Mouse (Mus musculus) hindbrain, embryonic 10.5 days (tissue): Measurements from ENCODE around the gene Ube3b. TPM values are rescaled to one million over a fixed set of nuclear protein-coding genes. Genes with fewer than 3 reads are reported as not detected.

Source experiments
- DNase-seq: peaks from one replicate; pipeline ENCODE4 v3.0.0-alpha.2; 2017; ENCODE audit warnings: low spot score
- H3K27ac ChIP-seq: fragments of 300-500 bp; sonication (generic); 2 replicates; pipeline ENCODE4 v1.5.1; 2016; ENCODE audit warnings: mild to moderate bottlenecking, moderate library complexity
- H3K27me3 ChIP-seq: fragments of 300-500 bp; sonication (generic); 2 replicates; pipeline ENCODE4 v1.6.1; 2016; ENCODE audit warnings: mild to moderate bottlenecking; ENCODE audit not compliant: poor library complexity, insufficient read depth, severe bottlenecking
- H3K36me3 ChIP-seq: fragments of 300-500 bp; sonication (generic); 2 replicates; pipeline ENCODE4 v1.6.1; 2016; ENCODE audit warnings: mild to moderate bottlenecking, moderate library complexity
- H3K4me1 ChIP-seq: fragments of 300-500 bp; sonication (generic); replicated peaks from 2 replicates; pipeline ENCODE4 v1.6.1; 2016; ENCODE audit warnings: mild to moderate bottlenecking
- H3K4me3 ChIP-seq: fragments of 300-500 bp; sonication (generic); 2 replicates; pipeline ENCODE4 v1.5.1; 2016; ENCODE audit warnings: mild to moderate bottlenecking, moderate library complexity
- H3K9me3 ChIP-seq: fragments of 300-500 bp; sonication (generic); 2 replicates; pipeline ENCODE4 v1.6.1; 2016; ENCODE audit warnings: mild to moderate bottlenecking, moderate library complexity
- WGBS: fragments of 180-500 bp; shearing (Covaris S2); methylation state at CpG from one replicate; pipeline ENCODE4 v1.1.7; 2016; 5-methylcytosine and 5-hydroxymethylcytosine counted together
- polyA plus RNA-seq: library from polyadenylated mRNA; unstranded; fragments of >200 nt; fragmentation: Nextera tagmentation; extraction: Ambion mirVana; gene quantifications from 2 replicates; pipeline ENCODE4 v1.2.1, GENCODE M21; 2016

The Ube3b gene
- polyA plus RNA-seq = 52.5 and 56.2 TPM in 2 replicates

- Histone ChIP-seq H3K4me3 (peak within 1 kb of the TSS; percentile 96), H3K9me3 (peaks cover 3% of the 10 kb centered on the region; the same call in 1 of the 2 replicates), H3K4me1 (peaks cover 52% of the 10 kb centered on the region), H3K27me3 (no peaks in the 10 kb centered on the region), H3K27ac (peak within 1 kb of the TSS; percentile 98), H3K36me3 (peaks cover 38% of the 10 kb centered on the region)
- WGBS = under 1% methylated on average over 74 of the region's 74 CpGs
- peak; percentile 91 for DNase-seq
Measured at GRCm38 (mm10) chr5:114380209-114381012, at the start of gene Ube3b, which contains the start of gene Kctd10. Ube3b (plus strand) TSS chr5:114380607. Kctd10 (minus strand) TSS chr5:114380508.

DNA sequence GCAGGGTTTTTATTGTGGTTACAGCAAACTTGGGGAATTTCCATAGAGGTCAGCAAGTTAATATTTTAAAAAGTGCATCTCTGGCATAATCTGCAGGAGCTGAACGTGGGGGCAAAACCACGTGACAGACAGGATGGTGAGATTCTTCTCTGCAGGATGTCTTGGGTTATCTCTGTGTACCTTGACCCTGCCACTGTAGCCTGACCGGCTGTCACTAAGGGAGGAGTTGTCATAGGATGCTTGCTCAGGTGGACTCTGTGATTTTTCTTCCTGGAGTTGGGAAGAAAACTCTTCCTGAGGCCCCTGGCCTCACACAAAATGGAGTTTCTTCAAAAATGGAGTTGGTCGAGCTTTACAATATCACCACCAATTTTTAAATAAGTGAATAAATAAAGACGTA lies 37.4 kb upstream of the Ube3b start:
- Histone ChIP-seq H3K4me1 (no peaks in the 10 kb centered on the region), H3K27ac (no peak overlapping the region), H3K27me3 (peaks cover 3% of the 10 kb centered on the region; the same call in 1 of the 2 replicates), H3K36me3 (no peaks in the 10 kb centered on the region), H3K4me3 (no peak overlapping the region), H3K9me3 (no peaks in the 10 kb centered on the region)
- no peak for DNase-seq
- 85% methylated on average over 5 of the region's 5 CpGs for WGBS

- no peaks in the 10 kb centered on the region for H3K4me1 ChIP-seq
- DNase-seq = no peak
- H3K27me3 ChIP-seq = peaks cover 3% of the 10 kb centered on the region; the same call in 1 of the 2 replicates
- H3K36me3 ChIP-seq = no peaks in the 10 kb centered on the region
- H3K27ac ChIP-seq = no peak overlapping the region
- H3K4me3 ChIP-seq = no peak overlapping the region
- H3K9me3 ChIP-seq = no peaks in the 10 kb centered on the region
- 92% methylated on average over 7 of the region's 7 CpGs for WGBS
Measured at GRCm38 (mm10) chr5:114343612-114344011, 36.8 kb upstream of the Ube3b start.

DNA sequence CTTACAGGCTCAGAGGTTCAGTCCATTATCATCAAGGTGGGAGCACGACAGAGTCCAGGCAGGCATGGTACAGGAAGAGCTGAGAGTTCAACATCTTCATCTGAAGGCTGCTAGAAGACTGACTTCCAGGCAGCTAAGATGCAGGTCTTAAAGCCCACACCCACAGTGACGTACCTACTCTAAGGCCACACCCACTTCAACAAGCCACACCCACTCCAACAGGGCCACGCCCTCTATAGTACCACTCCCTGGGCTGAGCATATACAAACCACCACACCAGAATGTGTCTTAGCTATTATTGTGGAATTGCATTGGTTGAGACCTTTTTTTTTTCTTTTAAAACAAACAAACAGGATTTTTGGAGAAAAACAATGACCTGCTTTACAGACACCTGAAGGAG lies 34.9 kb upstream of the Ube3b start:
- no peaks in the 10 kb centered on the region for H3K27me3 ChIP-seq
- DNase-seq = no peak
- 68% methylated on average over 3 of the region's 3 CpGs for WGBS

DNA sequence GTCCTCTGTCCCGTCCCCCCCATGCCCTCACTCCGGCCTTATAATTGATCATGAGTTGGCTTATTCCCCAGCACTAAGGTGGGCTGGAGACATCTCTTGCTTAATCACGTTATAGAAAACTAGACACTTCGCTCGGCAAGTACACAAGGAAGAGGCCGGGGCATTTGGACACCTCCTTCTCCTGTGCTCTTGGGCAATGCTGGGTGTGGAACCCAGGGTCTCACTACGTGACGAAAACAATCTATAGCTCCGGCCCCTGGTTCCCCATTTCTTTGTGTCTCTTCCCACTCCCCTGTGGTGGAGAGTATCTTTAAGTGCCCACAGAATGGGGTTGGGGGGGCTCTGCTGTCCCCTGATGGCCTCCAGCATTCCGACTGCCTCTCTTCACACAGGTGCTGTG lies 33.4 kb upstream of the Ube3b start:
- no peak overlapping the region for H3K4me3 ChIP-seq
- H3K36me3 ChIP-seq = no peaks in the 10 kb centered on the region
- H3K27me3 ChIP-seq = no peaks in the 10 kb centered on the region
- no peaks in the 10 kb centered on the region for H3K9me3 ChIP-seq
- no peak for DNase-seq
- WGBS = 85% methylated on average over 10 of the region's 10 CpGs
- H3K27ac ChIP-seq = no peak overlapping the region
- no peaks in the 10 kb centered on the region for H3K4me1 ChIP-seq

More for the DNA sequence above, 34.9 kb upstream of the Ube3b start:
- H3K27ac ChIP-seq = no peak overlapping the region
- no peaks in the 10 kb centered on the region for H3K9me3 ChIP-seq
- H3K4me1 ChIP-seq = no peaks in the 10 kb centered on the region
- H3K36me3 ChIP-seq = no peaks in the 10 kb centered on the region
- H3K4me3 ChIP-seq = no peak overlapping the region

DNA sequence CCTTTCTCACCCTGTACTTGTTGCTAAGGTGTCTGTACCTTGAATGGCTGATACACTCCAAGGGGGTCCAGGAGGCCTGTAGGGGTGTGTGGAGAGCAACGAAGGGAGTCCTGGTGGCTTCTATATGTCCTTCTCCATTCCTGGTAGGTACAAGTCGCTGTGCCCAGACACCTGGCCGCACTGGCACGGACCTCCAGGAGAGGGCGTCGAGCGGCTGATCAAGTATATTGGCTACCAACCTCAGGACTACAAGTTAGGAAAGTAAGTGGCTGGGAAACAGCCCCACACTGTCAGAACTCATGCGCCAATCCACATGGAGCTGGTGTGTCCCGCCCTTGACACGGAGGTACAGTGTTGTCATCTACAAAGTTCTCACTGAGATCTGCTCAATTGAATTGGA lies 28.9 kb upstream of the Ube3b start:
- no peak overlapping the region for H3K4me3 ChIP-seq
- H3K36me3 ChIP-seq = no peaks in the 10 kb centered on the region
- 55% methylated on average over 10 of the region's 10 CpGs for WGBS
- H3K27me3 ChIP-seq = no peaks in the 10 kb centered on the region
- H3K9me3 ChIP-seq = no peaks in the 10 kb centered on the region
- DNase-seq = no peak
- H3K27ac ChIP-seq = no peak overlapping the region
- peaks cover 1% of the 10 kb centered on the region for H3K4me1 ChIP-seq

DNA sequence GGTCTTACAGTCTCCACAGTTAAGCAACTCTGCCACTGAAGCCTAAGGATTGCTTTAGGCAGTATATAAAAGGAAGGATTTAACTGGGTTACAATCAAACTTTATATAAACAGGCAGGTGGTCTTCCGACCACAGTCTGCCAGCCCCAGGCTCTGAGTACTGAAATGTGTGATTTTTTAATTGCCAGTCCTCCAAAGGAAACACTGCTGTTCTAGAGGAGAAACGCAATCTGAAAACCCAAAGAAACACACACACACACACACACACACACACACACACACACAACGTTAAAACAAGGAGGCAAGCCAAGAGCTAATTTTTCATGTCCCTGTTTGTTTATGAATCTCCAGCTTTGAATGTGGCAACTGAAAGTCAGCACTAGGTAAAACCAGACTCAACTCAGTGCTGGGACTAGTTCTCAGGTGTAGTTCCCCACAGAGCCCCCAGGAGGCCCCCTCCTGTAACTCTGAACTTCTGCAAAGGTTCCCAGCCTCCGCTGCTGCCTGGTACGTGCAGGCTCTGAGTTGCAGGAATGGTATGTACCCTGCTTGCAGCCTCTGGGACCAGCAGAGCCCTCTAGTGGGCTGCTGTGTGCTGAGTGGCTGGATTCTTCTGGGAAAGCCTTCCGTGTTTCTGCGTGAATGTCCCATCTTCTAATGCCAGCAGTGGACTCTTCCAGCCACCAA lies 24.0 kb upstream of the Ube3b start:
- WGBS = 32% methylated on average over 7 of the region's 7 CpGs
- H3K27ac ChIP-seq = peak overlapping the region; percentile 54; the same call in 1 of the 2 replicates

GRCm38 (mm10) chr5:114356936-114357751 lies 23.3 kb upstream of the Ube3b start:
- Histone ChIP-seq H3K27ac (peak overlapping the region; percentile 54; the same call in 1 of the 2 replicates), H3K4me3 (peak overlapping the region; percentile 7; the same call in 1 of the 2 replicates), H3K36me3 (peaks cover 27% of the 10 kb centered on the region), H3K4me1 (peaks cover 29% of the 10 kb centered on the region), H3K27me3 (no peaks in the 10 kb centered on the region), H3K9me3 (no peaks in the 10 kb centered on the region)
- peak; percentile 25 for DNase-seq
- 57% methylated on average over 23 of the region's 23 CpGs for WGBS

More for the DNA sequence above, 24.0 kb upstream of the Ube3b start:
- peak; percentile 79 for DNase-seq
- H3K9me3 ChIP-seq = no peaks in the 10 kb centered on the region
- peaks cover 20% of the 10 kb centered on the region for H3K36me3 ChIP-seq
- peak overlapping the region; percentile 7; the same call in 1 of the 2 replicates for H3K4me3 ChIP-seq
- no peaks in the 10 kb centered on the region for H3K27me3 ChIP-seq
- H3K4me1 ChIP-seq = peaks cover 29% of the 10 kb centered on the region

- no peak overlapping the region for H3K27ac ChIP-seq
- no peaks in the 10 kb centered on the region for H3K9me3 ChIP-seq
- 71% methylated on average over 10 of the region's 10 CpGs for WGBS
- H3K27me3 ChIP-seq = no peaks in the 10 kb centered on the region
- H3K4me3 ChIP-seq = no peak overlapping the region
- peak; percentile 20 for DNase-seq
- H3K36me3 ChIP-seq = peaks cover 44% of the 10 kb centered on the region
- peaks cover 29% of the 10 kb centered on the region for H3K4me1 ChIP-seq
Measured at GRCm38 (mm10) chr5:114358833-114359232, 21.6 kb upstream of the Ube3b start.

GRCm38 (mm10) chr5:114359586-114359985 lies 20.8 kb upstream of the Ube3b start:
- H3K9me3 ChIP-seq = no peaks in the 10 kb centered on the region
- no peak overlapping the region for H3K4me3 ChIP-seq
- peaks cover 29% of the 10 kb centered on the region for H3K4me1 ChIP-seq
- H3K36me3 ChIP-seq = peaks cover 52% of the 10 kb centered on the region
- DNase-seq = no peak
- WGBS = 74% methylated on average over 8 of the region's 8 CpGs
- H3K27ac ChIP-seq = no peak overlapping the region
- no peaks in the 10 kb centered on the region for H3K27me3 ChIP-seq

- Histone ChIP-seq H3K4me3 (no peak overlapping the region), H3K27me3 (no peaks in the 10 kb centered on the region), H3K4me1 (peaks cover 29% of the 10 kb centered on the region), H3K9me3 (no peaks in the 10 kb centered on the region), H3K36me3 (peaks cover 66% of the 10 kb centered on the region), H3K27ac (no peak overlapping the region)
- WGBS = 86% methylated on average over 15 of the region's 15 CpGs
- no peak for DNase-seq
Measured at GRCm38 (mm10) chr5:114360968-114361367, 19.4 kb upstream of the Ube3b start.

DNA sequence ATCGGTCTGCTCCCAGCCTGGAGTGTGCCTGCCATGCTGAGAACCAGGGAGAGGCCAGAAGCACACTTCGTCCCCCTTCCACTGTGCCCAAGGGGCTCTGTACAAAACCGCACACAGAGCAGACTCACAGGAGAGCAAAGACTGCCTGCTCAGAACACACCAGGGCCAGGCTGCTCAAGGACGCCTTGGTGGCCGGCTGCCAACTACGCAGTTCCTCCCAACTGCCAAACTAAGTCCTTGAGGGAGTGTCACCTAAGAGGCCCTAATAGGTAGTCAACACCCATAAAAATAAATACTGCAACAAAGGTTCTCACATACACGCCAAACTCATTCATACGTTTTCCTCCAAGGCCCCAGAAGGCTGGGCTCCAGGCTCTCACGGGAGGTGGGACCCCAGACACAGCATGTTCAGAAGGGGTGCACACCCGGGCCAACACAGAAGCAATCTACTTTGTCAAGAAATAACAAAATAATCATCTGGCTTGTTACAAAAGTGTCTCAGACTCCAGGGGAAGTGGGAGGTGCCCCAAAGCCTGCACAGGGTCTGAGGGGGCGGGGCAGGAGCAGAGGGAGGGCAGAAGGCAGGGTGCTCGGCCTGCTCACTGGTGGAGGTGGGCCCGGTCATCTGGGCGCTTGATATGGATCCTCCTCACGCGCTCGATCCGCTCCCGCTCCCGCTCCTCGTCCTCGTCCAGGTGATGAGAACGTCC lies 15.2 kb upstream of the Ube3b start:
- Histone ChIP-seq H3K4me1 (peaks cover 8% of the 10 kb centered on the region), H3K9me3 (no peaks in the 10 kb centered on the region), H3K27ac (no peak overlapping the region), H3K27me3 (no peaks in the 10 kb centered on the region), H3K4me3 (no peak overlapping the region), H3K36me3 (peaks cover 100% of the 10 kb centered on the region)
- no peak for DNase-seq
- WGBS = 94% methylated on average over 23 of the region's 23 CpGs
